Mouse (Mus musculus) liver, adult 2 months (tissue): ENCODE data around the gene Gpatch2l. TPM values are rescaled to one million over a fixed set of nuclear protein-coding genes. Genes with fewer than 3 reads are reported as not detected.

Experiments
- DNase-seq: peaks from one replicate; pipeline ENCODE4 v3.0.0-alpha.2; 2011; ENCODE audit warnings: low read depth, low spot score; ENCODE audit errors: extremely low read depth
- H3K27ac ChIP-seq: fragments of 200-500 bp; replicated peaks from 2 replicates; pipeline ENCODE4 v1.5.1; 2012; ENCODE audit warnings: low read depth, mild to moderate bottlenecking, control low read depth, inconsistent platforms, low read length; ENCODE audit not compliant: insufficient read depth
- H3K27me3 ChIP-seq: fragments of 200-500 bp; 2 replicates; pipeline ENCODE4 v1.6.1; 2012; ENCODE audit warnings: mild to moderate bottlenecking, moderate library complexity, low read length, inconsistent platforms; ENCODE audit not compliant: control insufficient read depth, insufficient read depth
- H3K36me3 ChIP-seq: fragments of 200-500 bp; 2 replicates; pipeline ENCODE4 v1.6.1; 2012; ENCODE audit warnings: low read length, inconsistent platforms; ENCODE audit not compliant: control insufficient read depth, insufficient read depth
- H3K4me1 ChIP-seq: fragments of 200-500 bp; 2 replicates; pipeline ENCODE4 v1.6.1; 2011; ENCODE audit warnings: low read length; ENCODE audit not compliant: control insufficient read depth, insufficient read depth
- H3K4me3 ChIP-seq: fragments of 200-500 bp; 2 replicates; pipeline ENCODE4 v1.5.1; 2011; ENCODE audit warnings: low read depth, mild to moderate bottlenecking, control low read depth, low read length, moderate library complexity; ENCODE audit not compliant: insufficient read depth
- H3K79me2 ChIP-seq: fragments of 200-500 bp; 2 replicates; pipeline ENCODE4 v1.6.1; 2012; ENCODE audit warnings: inconsistent platforms, mild to moderate bottlenecking, low read length, moderate library complexity; ENCODE audit not compliant: control insufficient read depth, insufficient read depth
- H3K9ac ChIP-seq: fragments of 200-500 bp; 2 replicates; pipeline ENCODE4 v1.6.1; 2012; ENCODE audit warnings: low read depth, mild to moderate bottlenecking, control low read depth, inconsistent platforms, low read length
- CTCF ChIP-seq: fragments of 200-500 bp; IDR thresholded peaks from 2 replicates; pipeline ENCODE4 v1.5.1; 2011; ENCODE audit warnings: low read depth, low read length, control low read depth
- POLR2A ChIP-seq: fragments of 200-500 bp; IDR thresholded peaks from 2 replicates; pipeline ENCODE4 v1.6.1; 2011; ENCODE audit warnings: low read length, control low read depth; ENCODE audit not compliant: insufficient read depth; ENCODE audit errors: extremely low read depth
- WGBS: fragments of 180-500 bp; shearing (Covaris S2); methylation state at CpG from one replicate; pipeline ENCODE4 v1.1.7; 2018; 5-methylcytosine and 5-hydroxymethylcytosine counted together
- polyA plus RNA-seq: library from polyadenylated mRNA; depleted of rRNA; stranded (reverse); fragments of >200 nt; gene quantifications from 2 replicates; pipeline ENCODE4 v1.2.3, GENCODE M21; 2012
- total RNA-seq: library from RNA; depleted of rRNA; stranded (reverse); fragments of >200 nt; gene quantifications from 2 replicates; pipeline ENCODE4 v1.2.3, GENCODE M21; 2014

Gene Gpatch2l
- total and polyA plus RNA-seq, 2 experiments: 6.1 to 8.7 TPM

- no peaks in the 10 kb centered on the region for H3K4me1 ChIP-seq
- 70% methylated on average over 4 of the region's 4 CpGs for WGBS
- no peak overlapping the region for H3K4me3 ChIP-seq
- no peak overlapping the region for H3K27ac ChIP-seq
- 0 out of 2 replicates have a peak, but pooled peaks cover 3% of the 10 kb centered on the region for H3K27me3 ChIP-seq
- TF ChIP-seq POLR2A: no peak
- no peak for TF ChIP-seq CTCF
- H3K79me2 ChIP-seq: no peaks in the 10 kb centered on the region
- H3K9ac ChIP-seq: no peak overlapping the region
- no peaks in the 10 kb centered on the region for H3K36me3 ChIP-seq
- no peak for DNase-seq
Observed at GRCm38 (mm10) chr12:86309902-86310301, 68.2 kb downstream of the Gpatch2l start.

- no peaks in the 10 kb centered on the region for H3K79me2 ChIP-seq
- H3K36me3 ChIP-seq: no peaks in the 10 kb centered on the region
- peak; percentile 59 for DNase-seq
- H3K9ac ChIP-seq: no peak overlapping the region
- no peak overlapping the region for H3K27ac ChIP-seq
- H3K4me3 ChIP-seq: no peak overlapping the region
- WGBS: 15% methylated on average over 12 of the region's 12 CpGs
- peaks cover 7% of the 10 kb centered on the region; the same call in 1 of the 2 replicates for H3K4me1 ChIP-seq
- TF ChIP-seq POLR2A (no peak), CTCF (no peak)
- H3K27me3 ChIP-seq: no peaks in the 10 kb centered on the region
Observed at GRCm38 (mm10) chr12:86320629-86321028, 79.0 kb downstream of the Gpatch2l start.

GRCm38 (mm10) chr12:86324297-86324696 lies 82.6 kb downstream of the Gpatch2l start:
- Histone ChIP-seq H3K4me3 (no peak overlapping the region), H3K27ac (no peak overlapping the region), H3K79me2 (no peaks in the 10 kb centered on the region), H3K9ac (no peak overlapping the region), H3K36me3 (no peaks in the 10 kb centered on the region), H3K4me1 (peaks cover 7% of the 10 kb centered on the region; the same call in 1 of the 2 replicates), H3K27me3 (no peaks in the 10 kb centered on the region)
- TF ChIP-seq POLR2A (no peak), CTCF (no peak)
- peak; percentile 41 for DNase-seq
- WGBS: 13% methylated on average over 3 of the region's 3 CpGs

GRCm38 (mm10) chr12:86329813-86330212 lies 88.2 kb downstream of the Gpatch2l start:
- H3K4me3 ChIP-seq: no peak overlapping the region
- H3K79me2 ChIP-seq: no peaks in the 10 kb centered on the region
- DNase-seq: no peak
- TF ChIP-seq POLR2A: no peak
- WGBS: 59% methylated on average over 4 of the region's 4 CpGs
- no peak overlapping the region for H3K9ac ChIP-seq
- no peaks in the 10 kb centered on the region for H3K36me3 ChIP-seq
- no peaks in the 10 kb centered on the region for H3K27me3 ChIP-seq
- H3K4me1 ChIP-seq: no peaks in the 10 kb centered on the region
- H3K27ac ChIP-seq: no peak overlapping the region

GRCm38 (mm10) chr12:86330684-86331083 lies 89.0 kb downstream of the Gpatch2l start:
- Histone ChIP-seq H3K9ac (no peak overlapping the region), H3K27ac (no peak overlapping the region), H3K36me3 (no peaks in the 10 kb centered on the region), H3K4me1 (no peaks in the 10 kb centered on the region), H3K79me2 (no peaks in the 10 kb centered on the region), H3K27me3 (no peaks in the 10 kb centered on the region), H3K4me3 (no peak overlapping the region)
- 91% methylated on average over 9 of the region's 9 CpGs for WGBS
- TF ChIP-seq CTCF (no peak), POLR2A (no peak)
- DNase-seq: no peak

- WGBS: 81% methylated on average over 10 of the region's 10 CpGs
- TF ChIP-seq POLR2A (no peak), CTCF (no peak)
- H3K27ac ChIP-seq: no peak overlapping the region
- no peak overlapping the region for H3K9ac ChIP-seq
- no peaks in the 10 kb centered on the region for H3K36me3 ChIP-seq
- no peak overlapping the region for H3K4me3 ChIP-seq
- no peak for DNase-seq
- no peaks in the 10 kb centered on the region for H3K27me3 ChIP-seq
- no peaks in the 10 kb centered on the region for H3K79me2 ChIP-seq
- no peaks in the 10 kb centered on the region for H3K4me1 ChIP-seq
Observed at GRCm38 (mm10) chr12:86331248-86331647, 89.6 kb downstream of the Gpatch2l start.
